Mouse (Mus musculus) right cerebral cortex, adult 18-20 months (tissue): ENCODE results near the gene Epop.

Source experiments
- DNase-seq: peaks from one replicate; pipeline ENCODE4 v3.0.0; 2022; ENCODE audit warnings: mixed read lengths

The Epop gene

GRCm38 (mm10) chr11:97627556-97628302 lies 1.8 kb downstream of the Epop start:
- no peak for DNase-seq

- no peak for DNase-seq
Observed at GRCm38 (mm10) chr11:97626850-97627249, 2.7 kb downstream of the Epop start.

GRCm38 (mm10) chr11:97626431-97626830 lies 3.1 kb downstream of the Epop start:
- DNase-seq = no peak

GRCm38 (mm10) chr11:97625551-97625950 lies 4.0 kb downstream of the Epop start:
- no peak for DNase-seq

GRCm38 (mm10) chr11:97623166-97623565 lies 6.3 kb downstream of the Epop start:
- DNase-seq = no peak

- peak; percentile 66 for DNase-seq
Observed at GRCm38 (mm10) chr11:97622440-97622839, 7.1 kb downstream of the Epop start.

- peak; percentile 84 for DNase-seq
Observed at GRCm38 (mm10) chr11:97619391-97619795, 10.1 kb downstream of the Epop start.

GRCm38 (mm10) chr11:97618368-97618767 lies 11.1 kb downstream of the Epop start:
- DNase-seq = no peak

- DNase-seq = no peak
Observed at GRCm38 (mm10) chr11:97615276-97615675, 14.2 kb downstream of the Epop start.

GRCm38 (mm10) chr11:97611076-97611475 lies 18.4 kb downstream of the Epop start:
- DNase-seq = peak; percentile 93

- peak; percentile 89 for DNase-seq
Observed at GRCm38 (mm10) chr11:97609743-97610142, 19.8 kb downstream of the Epop start.

- DNase-seq = no peak
Observed at GRCm38 (mm10) chr11:97608933-97609332, 20.6 kb downstream of the Epop start.

GRCm38 (mm10) chr11:97607056-97607725 lies 22.3 kb downstream of the Epop start:
- no peak for DNase-seq

- no peak for DNase-seq
Observed at GRCm38 (mm10) chr11:97603891-97604290, 25.6 kb downstream of the Epop start.

GRCm38 (mm10) chr11:97602223-97602622 lies 27.3 kb downstream of the Epop start:
- no peak for DNase-seq

- no peak for DNase-seq
Observed at GRCm38 (mm10) chr11:97599104-97599503, 30.4 kb downstream of the Epop start.

GRCm38 (mm10) chr11:97597945-97598691 lies 31.4 kb downstream of the Epop start:
- DNase-seq = no peak

- no peak for DNase-seq
Observed at GRCm38 (mm10) chr11:97594136-97594535, 35.4 kb downstream of the Epop start.

GRCm38 (mm10) chr11:97591910-97592309 lies 37.6 kb downstream of the Epop start:
- DNase-seq = no peak

- DNase-seq = peak; percentile 75
Observed at GRCm38 (mm10) chr11:97590227-97590960, 39.1 kb downstream of the Epop start.

GRCm38 (mm10) chr11:97589216-97589615 lies 40.3 kb downstream of the Epop start:
- DNase-seq = peak; percentile 82

GRCm38 (mm10) chr11:97585932-97586331 lies 43.6 kb downstream of the Epop start:
- DNase-seq = no peak

GRCm38 (mm10) chr11:97584476-97584875 lies 45.0 kb downstream of the Epop start:
- no peak for DNase-seq
